Mouse (Mus musculus): ENCODE data around the gene Tspan18.

Gene Tspan18

DNA sequence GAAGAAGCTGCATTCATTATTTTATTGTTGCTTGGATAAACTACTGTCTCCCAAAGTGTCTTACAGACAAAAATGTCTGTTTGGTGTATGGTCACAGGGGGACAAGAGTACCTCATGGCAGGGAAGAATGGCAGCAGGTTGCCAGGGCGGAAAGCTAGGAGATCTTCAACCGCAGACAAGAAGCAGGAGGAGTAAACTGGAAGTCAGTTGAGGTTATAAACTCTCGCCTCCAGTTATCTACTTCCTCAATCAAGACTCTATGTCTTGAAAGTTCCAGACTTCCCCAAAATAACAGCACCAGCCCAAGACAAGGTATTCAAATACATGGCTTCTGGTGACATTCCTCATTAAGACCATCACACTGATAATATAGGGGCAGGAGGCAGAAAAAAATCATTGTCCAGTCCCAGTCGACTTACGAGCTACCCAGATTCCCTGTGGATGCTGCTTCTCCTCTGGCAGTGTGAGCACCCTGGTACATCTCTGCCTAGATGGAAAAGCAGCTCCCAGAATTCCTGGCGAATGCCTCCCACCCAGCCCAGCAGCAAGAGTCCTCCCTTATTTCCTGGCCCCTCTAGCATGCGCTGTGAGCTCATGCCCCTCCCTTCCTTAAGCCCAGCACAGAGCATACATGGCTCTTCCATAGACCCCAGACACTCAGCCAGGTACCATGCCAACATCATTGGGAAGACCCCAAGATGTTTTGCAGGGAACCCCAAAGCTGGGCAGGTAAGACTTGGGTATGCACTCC is 172.2 kb downstream of the Tspan18 start:
- no peak for DNase-seq (ENCODE audit: low spot score in 2 of 2)

DNA sequence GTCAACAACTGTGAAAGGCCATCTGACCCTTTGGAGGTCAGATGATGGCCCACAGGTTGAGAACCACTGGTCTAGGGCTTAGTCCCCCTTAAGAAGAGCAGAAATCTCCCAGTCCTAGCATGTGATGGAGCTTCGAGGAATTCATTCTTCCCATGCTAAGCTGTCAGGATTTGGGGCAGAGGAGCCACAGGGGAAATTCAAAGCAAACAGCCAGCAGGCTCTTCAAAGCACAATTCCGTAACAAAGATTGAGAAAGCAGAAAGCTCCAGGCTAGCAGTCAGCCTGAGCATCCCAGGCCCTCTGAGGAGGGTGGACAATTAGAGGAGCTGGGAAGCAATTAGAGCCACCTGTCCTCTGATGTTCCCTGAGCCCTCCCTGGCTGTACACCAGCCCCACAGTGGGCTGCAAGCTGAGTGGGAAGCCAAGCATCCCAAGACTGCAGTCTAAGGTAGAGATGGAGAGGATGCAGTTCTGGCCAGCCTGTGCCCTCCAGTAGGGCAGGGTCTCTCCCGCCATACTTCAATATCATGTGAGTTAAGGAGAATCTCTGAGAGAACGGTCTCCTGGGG is 173.8 kb downstream of the Tspan18 start:
- DNase-seq (ENCODE audit: low spot score in 2 of 2) = no peak

- DNase-seq (ENCODE audit: low spot score in 2 of 2) = no peak
Observed at GRCm38 (mm10) chr2:93154486-93155032, 179.7 kb downstream of the Tspan18 start.

GRCm38 (mm10) chr2:93153833-93154232 is 180.5 kb downstream of the Tspan18 start:
- DNase-seq (ENCODE audit: low spot score in 2 of 2) = no peak

DNA sequence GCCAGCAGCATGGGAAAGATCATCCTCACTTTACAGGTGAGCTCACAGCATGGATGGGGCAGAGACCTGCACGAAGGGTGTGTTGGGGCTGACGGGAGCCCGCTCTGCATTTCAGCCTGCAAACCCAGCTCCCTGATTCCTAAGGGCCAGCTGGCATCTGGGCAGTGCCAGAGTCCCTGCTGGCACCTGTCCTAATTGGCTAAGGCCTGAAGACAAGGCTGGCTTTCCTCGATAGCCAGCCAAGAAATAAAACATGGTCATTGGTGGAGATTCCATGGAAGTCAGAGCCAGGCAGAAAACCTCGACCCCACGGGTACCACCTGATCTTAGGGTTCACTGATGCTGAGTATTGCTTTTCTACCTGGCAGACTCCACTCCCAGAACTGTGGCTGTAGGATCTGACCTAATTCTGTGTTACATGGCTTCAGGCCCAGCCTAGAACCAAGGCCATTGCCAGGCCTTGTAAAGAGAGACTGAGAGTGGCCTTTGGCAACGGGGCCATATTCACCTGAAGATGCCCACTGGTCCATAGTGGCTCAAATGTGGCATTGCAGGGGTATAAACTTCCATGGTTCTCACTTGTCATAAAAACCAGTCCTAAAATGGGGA is 181.3 kb downstream of the Tspan18 start:
- no peak for DNase-seq (ENCODE audit: low spot score in 2 of 2)

GRCm38 (mm10) chr2:93152191-93152601 is 182.1 kb downstream of the Tspan18 start:
- DNase-seq (ENCODE audit: low spot score in 2 of 2) = no peak

Data from spleen, postnatal 10 days (tissue).